Mouse (Mus musculus) kidney, postnatal 36 days (tissue): ENCODE results near the gene Ufsp1.
"Not testable (repeated sequence)": the region's sequence is repeated elsewhere in the genome, so short reads cannot be mapped to it uniquely, and the experiment has no call there.

Experiments used
- DNase-seq, 2 experiments: peaks; one replicate each; pipeline ENCODE4 v3.0.0; 2021 to 2022; ENCODE audit warnings: mixed read lengths in 2 of 2

Gene Ufsp1

GRCm38 (mm10) chr5:137293839-137294743 lies at the start of gene Ufsp1:
TSS of gene Ufsp1 (plus strand) at chr5:137294629.
- DNase-seq: peak; percentile 97 to 98

- DNase-seq: no peak
Observed at GRCm38 (mm10) chr5:137263897-137264720, 30.3 kb upstream of the Ufsp1 start.

GRCm38 (mm10) chr5:137264787-137265186 lies 29.6 kb upstream of the Ufsp1 start:
- no peak for DNase-seq

GRCm38 (mm10) chr5:137268131-137268910 lies 26.1 kb upstream of the Ufsp1 start:
- peak; percentile 29 to 50 for DNase-seq

GRCm38 (mm10) chr5:137277360-137278342 lies 16.8 kb upstream of the Ufsp1 start:
- DNase-seq: peak; percentile 37 to 74

GRCm38 (mm10) chr5:137284411-137284810 lies 10.0 kb upstream of the Ufsp1 start:
- not testable (repeated sequence) for DNase-seq

GRCm38 (mm10) chr5:137285045-137285444 lies 9.4 kb upstream of the Ufsp1 start:
- DNase-seq: peak in 1 of 2 experiments; percentile 74

GRCm38 (mm10) chr5:137285986-137286385 lies 8.4 kb upstream of the Ufsp1 start:
- DNase-seq: no peak

- DNase-seq: peak; percentile 86 to 96
Observed at GRCm38 (mm10) chr5:137286655-137287031, 7.8 kb upstream of the Ufsp1 start.

- no peak for DNase-seq
Observed at GRCm38 (mm10) chr5:137287032-137287952, 7.1 kb upstream of the Ufsp1 start, which contains the start of gene Ache. TSS of gene Ache (plus strand) at chr5:137287519.

GRCm38 (mm10) chr5:137287953-137288743 lies 6.3 kb upstream of the Ufsp1 start:
- no peak for DNase-seq

- peak in 1 of 2 experiments; percentile 53 for DNase-seq
Observed at GRCm38 (mm10) chr5:137288999-137289470, 5.4 kb upstream of the Ufsp1 start.

- no peak for DNase-seq
Observed at GRCm38 (mm10) chr5:137289591-137290365, 4.7 kb upstream of the Ufsp1 start.

GRCm38 (mm10) chr5:137290677-137291076 lies 3.8 kb upstream of the Ufsp1 start:
- DNase-seq: peak; percentile 67 to 89

- no peak for DNase-seq
Observed at GRCm38 (mm10) chr5:137291381-137291926, 3.0 kb upstream of the Ufsp1 start.

GRCm38 (mm10) chr5:137293282-137293681 lies 1.1 kb upstream of the Ufsp1 start:
- peak; percentile 92 to 95 for DNase-seq

- no peak for DNase-seq
Observed at GRCm38 (mm10) chr5:137294744-137295093, 290 bp downstream of the Ufsp1 start.

GRCm38 (mm10) chr5:137295296-137295695 lies 867 bp downstream of the Ufsp1 start:
- DNase-seq: no peak
